Mouse (Mus musculus): ENCODE measurements at regions not wholly inside any gene's neighbourhood (a gene's known extent, or its start where the extent isn't known, plus 50 kb on each side); places are given as distances from the start of the nearest gene placed in this dataset.

DNA sequence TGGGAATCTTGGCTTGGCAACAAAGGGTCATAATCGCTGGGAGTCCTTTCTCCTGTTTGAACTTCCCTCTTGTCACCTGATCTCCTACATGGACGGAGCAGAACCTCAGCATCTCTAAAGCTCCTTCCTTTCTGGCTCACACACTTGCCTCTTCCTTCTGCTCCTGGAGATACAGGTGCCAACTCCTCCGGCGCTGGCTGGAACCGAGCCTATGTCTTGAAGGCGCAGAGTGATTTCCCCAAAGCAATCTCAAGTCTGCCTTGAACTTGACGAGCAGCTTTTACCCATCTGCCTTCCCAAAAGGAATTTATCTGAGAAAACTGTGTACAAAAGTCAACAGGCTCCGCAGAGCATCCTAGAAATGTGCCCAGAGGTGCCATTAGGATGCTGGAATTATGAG, 108.4 kb upstream of the Sall1 start:
- no peak overlapping the region for H3K27ac ChIP-seq (replicated peaks; ENCODE audit: insufficient read depth, low read depth, low read length)
- no peaks in the 10 kb centered on the region for H3K4me1 ChIP-seq (ENCODE audit: control insufficient read depth, insufficient read depth, low read length)
- H3K27me3 ChIP-seq (ENCODE audit: control insufficient read depth, insufficient read depth, low read length): no peaks in the 10 kb centered on the region; the same call in 1 of the 2 replicates
- no peaks in the 10 kb centered on the region for H3K79me2 ChIP-seq (ENCODE audit: control insufficient read depth, insufficient read depth, low read length)
- WGBS: 80% methylated on average over 8 of the region's 8 CpGs
- no peaks in the 10 kb centered on the region for H3K36me3 ChIP-seq (ENCODE audit: control insufficient read depth, insufficient read depth, low read length)
- DNase-seq (ENCODE audit: extremely low read depth, low read depth, low spot score): no peak
- TF ChIP-seq POLR2A (IDR thresholded peaks at IDR 0.05; ENCODE audit: extremely low read depth, insufficient read depth, low read length): no peak
- TF ChIP-seq CTCF (IDR thresholded peaks at IDR 0.05; ENCODE audit: low read depth, low read length): no peak
- H3K4me3 ChIP-seq (ENCODE audit: insufficient read depth, low read depth, low read length): no peak overlapping the region
- H3K9ac ChIP-seq (ENCODE audit: low read depth, low read length): no peak overlapping the region

DNA sequence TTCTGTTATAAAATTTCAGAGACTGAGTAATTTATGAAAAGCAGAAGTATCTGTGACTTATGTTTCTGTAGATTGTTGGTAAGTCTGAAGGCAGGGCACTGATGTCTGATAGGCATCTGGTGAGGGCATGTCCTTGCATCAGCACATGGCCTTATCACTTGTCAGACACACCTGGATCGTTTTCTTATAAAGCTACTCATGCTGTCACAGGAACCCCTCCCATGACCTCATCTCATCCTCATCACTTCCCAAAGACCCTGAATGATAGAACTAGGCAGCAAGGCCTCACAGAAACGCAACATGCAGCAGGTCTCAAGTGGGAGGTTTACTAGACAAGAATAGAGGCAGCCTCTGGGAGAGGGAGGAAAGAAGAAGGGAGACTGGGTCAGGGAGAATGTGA, 107.0 kb upstream of the Sall1 start:
- Histone ChIP-seq H3K4me1 (ENCODE audit: control insufficient read depth, insufficient read depth, low read length) (no peaks in the 10 kb centered on the region), H3K9ac (ENCODE audit: low read depth, low read length) (no peak overlapping the region), H3K27me3 (ENCODE audit: control insufficient read depth, insufficient read depth, low read length) (no peaks in the 10 kb centered on the region; the same call in 1 of the 2 replicates), H3K27ac (replicated peaks; ENCODE audit: insufficient read depth, low read depth, low read length) (no peak overlapping the region), H3K36me3 (ENCODE audit: control insufficient read depth, insufficient read depth, low read length) (no peaks in the 10 kb centered on the region), H3K4me3 (ENCODE audit: insufficient read depth, low read depth, low read length) (no peak overlapping the region), H3K79me2 (ENCODE audit: control insufficient read depth, insufficient read depth, low read length) (no peaks in the 10 kb centered on the region)
- TF ChIP-seq POLR2A (IDR thresholded peaks at IDR 0.05; ENCODE audit: extremely low read depth, insufficient read depth, low read length): no peak
- TF ChIP-seq CTCF (IDR thresholded peaks at IDR 0.05; ENCODE audit: low read depth, low read length): no peak
- DNase-seq (ENCODE audit: extremely low read depth, low read depth, low spot score): no peak
- WGBS: 75% methylated on average over 2 of the region's 2 CpGs

DNA sequence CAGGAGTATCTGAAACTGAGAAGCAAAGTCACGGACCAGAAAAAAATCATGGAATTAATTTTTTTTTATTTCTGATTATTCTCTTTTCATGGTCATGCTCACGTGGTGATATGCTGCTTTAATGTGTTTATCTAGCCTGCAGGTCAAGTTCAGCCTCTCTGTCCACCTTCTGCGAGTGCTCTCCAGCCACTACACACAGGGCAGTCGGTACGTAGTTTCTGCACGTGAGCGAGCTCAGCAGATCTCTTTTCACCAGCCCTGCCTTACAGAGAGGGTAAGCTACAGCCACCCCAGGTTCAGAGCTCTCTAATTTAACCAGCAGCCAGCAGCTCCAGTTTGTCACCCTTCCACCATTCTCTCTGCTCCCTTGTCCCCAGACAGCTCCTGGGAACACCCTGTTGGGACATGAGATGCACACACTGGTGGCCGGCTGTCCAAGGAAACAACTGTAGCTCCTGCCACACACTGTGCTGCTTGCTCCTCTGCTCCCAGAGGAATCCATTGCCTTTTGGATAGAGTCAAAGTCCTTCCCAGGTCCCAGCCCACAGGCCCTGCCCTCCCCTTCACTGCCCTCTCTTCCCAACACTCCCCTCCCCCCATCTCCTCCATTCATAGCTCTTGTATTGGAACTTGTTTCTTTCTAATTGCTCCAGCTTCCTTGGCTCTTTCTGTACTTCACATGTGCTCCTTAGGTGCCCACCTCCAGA, 97.7 kb upstream of the Sall1 start:
- no peaks in the 10 kb centered on the region for H3K79me2 ChIP-seq (ENCODE audit: control insufficient read depth, insufficient read depth, low read length)
- H3K4me3 ChIP-seq (ENCODE audit: insufficient read depth, low read depth, low read length): no peak overlapping the region
- no peaks in the 10 kb centered on the region for H3K27me3 ChIP-seq (ENCODE audit: control insufficient read depth, insufficient read depth, low read length)
- H3K36me3 ChIP-seq (ENCODE audit: control insufficient read depth, insufficient read depth, low read length): no peaks in the 10 kb centered on the region
- no peak for TF ChIP-seq POLR2A (IDR thresholded peaks at IDR 0.05; ENCODE audit: extremely low read depth, insufficient read depth, low read length)
- no peak for TF ChIP-seq CTCF (IDR thresholded peaks at IDR 0.05; ENCODE audit: low read depth, low read length)
- no peaks in the 10 kb centered on the region; the same call in 1 of the 2 replicates for H3K4me1 ChIP-seq (ENCODE audit: control insufficient read depth, insufficient read depth, low read length)
- 30% methylated on average over 8 of the region's 8 CpGs for WGBS
- no peak overlapping the region for H3K9ac ChIP-seq (ENCODE audit: low read depth, low read length)
- DNase-seq (ENCODE audit: extremely low read depth, low read depth, low spot score): peak; percentile 46
- no peak overlapping the region for H3K27ac ChIP-seq (replicated peaks; ENCODE audit: insufficient read depth, low read depth, low read length)

DNA sequence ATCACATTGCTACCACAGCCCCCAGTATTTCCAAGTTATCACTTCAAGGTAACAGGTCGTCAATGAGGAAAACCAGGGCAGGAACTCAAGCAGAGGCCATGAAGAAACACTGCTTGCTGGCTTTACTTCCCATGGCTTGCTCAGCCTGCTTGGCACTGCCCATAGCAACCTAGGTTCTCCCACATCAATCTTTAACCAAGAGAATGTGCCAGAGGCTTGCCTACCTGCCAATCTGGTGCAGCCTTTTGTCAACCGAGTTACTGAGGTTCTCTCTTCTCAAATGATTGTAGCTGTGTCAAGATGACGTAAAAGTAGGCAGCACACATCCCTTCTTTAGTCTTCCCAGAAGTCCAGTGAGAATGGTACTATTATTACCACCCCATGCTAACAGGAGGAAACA, 95.9 kb upstream of the Sall1 start:
- H3K36me3 ChIP-seq (ENCODE audit: control insufficient read depth, insufficient read depth, low read length): no peaks in the 10 kb centered on the region
- 16% methylated on average over 3 of the region's 3 CpGs for whole genome bisulfite sequencing

DNA sequence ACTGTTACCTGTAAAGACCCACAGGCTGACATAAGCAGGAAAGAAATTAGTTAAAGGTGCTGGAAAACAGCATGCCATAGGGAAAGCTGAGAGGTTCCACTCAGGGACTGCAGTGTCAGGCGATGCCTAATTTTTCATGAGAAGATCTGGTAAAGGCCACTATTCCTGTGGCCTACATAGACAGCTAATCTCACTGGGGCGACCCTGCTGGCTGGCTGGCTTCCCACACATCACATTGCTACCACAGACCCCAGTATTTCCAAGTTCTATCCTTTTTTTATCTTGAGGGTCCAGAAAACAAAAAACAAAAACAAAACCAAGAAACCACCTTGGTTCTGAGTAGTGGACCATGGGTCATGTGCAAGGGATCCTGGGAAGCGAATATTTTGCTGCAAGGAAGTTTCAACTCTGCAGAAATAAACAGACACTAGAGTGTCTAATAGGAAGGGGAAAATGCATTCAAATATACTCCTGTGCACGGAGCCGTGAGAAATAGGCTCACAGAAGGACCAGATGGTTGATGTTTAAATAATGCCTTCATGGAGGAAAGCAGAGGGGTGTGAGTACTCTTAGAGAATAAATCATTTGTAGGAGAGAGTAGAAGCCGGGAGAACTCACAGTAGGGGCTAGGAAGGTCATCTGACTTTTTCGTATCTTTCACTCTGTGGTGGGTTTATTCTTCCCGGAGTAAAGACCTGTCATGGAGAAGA, 94.6 kb upstream of the Sall1 start:
- TF ChIP-seq POLR2A (IDR thresholded peaks at IDR 0.05; ENCODE audit: extremely low read depth, insufficient read depth, low read length) (no peak), CTCF (IDR thresholded peaks at IDR 0.05; ENCODE audit: low read depth, low read length) (no peak)
- H3K27ac ChIP-seq (replicated peaks; ENCODE audit: insufficient read depth, low read depth, low read length): no peak overlapping the region
- H3K36me3 ChIP-seq (ENCODE audit: control insufficient read depth, insufficient read depth, low read length): no peaks in the 10 kb centered on the region
- no peak for DNase-seq (ENCODE audit: extremely low read depth, low read depth, low spot score)
- no peaks in the 10 kb centered on the region for H3K79me2 ChIP-seq (ENCODE audit: control insufficient read depth, insufficient read depth, low read length)
- no peaks in the 10 kb centered on the region; the same call in 1 of the 2 replicates for H3K4me1 ChIP-seq (ENCODE audit: control insufficient read depth, insufficient read depth, low read length)
- no peak overlapping the region for H3K4me3 ChIP-seq (ENCODE audit: insufficient read depth, low read depth, low read length)
- 88% methylated on average over 8 of the region's 8 CpGs for WGBS
- H3K9ac ChIP-seq (ENCODE audit: low read depth, low read length): no peak overlapping the region
- H3K27me3 ChIP-seq (ENCODE audit: control insufficient read depth, insufficient read depth, low read length): no peaks in the 10 kb centered on the region

More for the DNA sequence above, 95.9 kb upstream of the Sall1 start:
- TF ChIP-seq POLR2A (IDR thresholded peaks at IDR 0.05; ENCODE audit: extremely low read depth, insufficient read depth, low read length) (no peak), CTCF (IDR thresholded peaks at IDR 0.05; ENCODE audit: low read depth, low read length) (no peak)
- no peak overlapping the region for H3K27ac ChIP-seq (replicated peaks; ENCODE audit: insufficient read depth, low read depth, low read length)
- peak; percentile 84 for DNase-seq (ENCODE audit: extremely low read depth, low read depth, low spot score)
- H3K27me3 ChIP-seq (ENCODE audit: control insufficient read depth, insufficient read depth, low read length): no peaks in the 10 kb centered on the region
- no peak overlapping the region for H3K9ac ChIP-seq (ENCODE audit: low read depth, low read length)
- no peak overlapping the region for H3K4me3 ChIP-seq (ENCODE audit: insufficient read depth, low read depth, low read length)
- no peaks in the 10 kb centered on the region; the same call in 1 of the 2 replicates for H3K4me1 ChIP-seq (ENCODE audit: control insufficient read depth, insufficient read depth, low read length)
- no peaks in the 10 kb centered on the region for H3K79me2 ChIP-seq (ENCODE audit: control insufficient read depth, insufficient read depth, low read length)
